Mouse (Mus musculus): Measurements from ENCODE around the gene Rhcg. TPM values are rescaled to one million over a fixed set of nuclear protein-coding genes. Genes with fewer than 3 reads are reported as not detected.

The Rhcg gene
- polyA plus RNA-seq, 1 experiment from 2014 or later = not detected

DNA sequence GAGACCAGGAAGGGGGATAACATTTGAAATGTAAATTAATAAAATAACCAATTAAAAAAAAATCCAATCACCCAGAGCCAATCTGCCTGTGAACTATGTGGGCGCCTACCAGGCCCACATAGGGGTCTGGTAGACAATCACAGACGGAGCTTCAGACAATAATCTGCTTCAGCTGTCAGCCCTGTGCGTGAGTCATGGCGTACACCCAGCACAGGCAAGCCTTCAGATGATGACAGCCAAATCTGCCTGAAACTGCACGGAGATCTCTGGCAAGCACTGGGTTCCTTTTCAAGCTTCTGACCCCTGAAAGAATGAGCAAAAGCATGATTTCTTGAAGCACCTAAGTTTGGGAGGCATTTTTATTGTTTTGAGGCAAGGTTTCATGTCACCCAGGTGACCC is 8.7 kb upstream of the Rhcg start:
- Histone ChIP-seq H3K4me3 (no peak overlapping the region), H3K9me3 (replicated peaks) (no peaks in the 10 kb centered on the region), H3K27ac (no peak overlapping the region), H3K9ac (no peak overlapping the region), H3K27me3 (replicated peaks) (peaks cover 5% of the 10 kb centered on the region; the same call in 1 of the 2 replicates), H3K4me1 (no peaks in the 10 kb centered on the region), H3K36me3 (no peaks in the 10 kb centered on the region), H3K4me2 (no peak overlapping the region)
- ATAC-seq = no peak
- 72% methylated on average over 5 of the region's 5 CpGs for WGBS (ENCODE audit: insufficient replicate concordance)

DNA sequence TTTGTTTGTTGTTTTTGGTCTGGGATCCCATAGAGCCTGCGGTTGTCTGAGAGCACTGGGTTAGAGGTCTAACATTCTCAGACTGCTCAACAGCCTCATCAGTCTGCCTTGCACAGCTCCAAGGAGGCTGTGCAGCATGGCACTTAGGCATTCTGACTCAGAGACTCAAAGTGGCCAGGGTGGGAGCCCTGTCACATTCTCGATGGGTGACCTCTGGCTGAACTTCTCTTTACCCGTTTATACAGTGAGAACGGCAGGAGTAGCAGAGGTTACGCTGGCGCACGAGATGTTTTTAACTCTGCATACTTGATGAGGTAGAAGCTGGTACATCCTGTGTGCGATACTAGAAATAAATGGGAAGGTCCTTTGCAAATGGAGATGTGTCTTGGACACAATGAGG is 5.6 kb upstream of the Rhcg start:
- no peak overlapping the region for H3K4me3 ChIP-seq
- WGBS (ENCODE audit: insufficient replicate concordance) = 60% methylated on average over 8 of the region's 8 CpGs
- no peaks in the 10 kb centered on the region for H3K9me3 ChIP-seq (replicated peaks)
- H3K9ac ChIP-seq = no peak overlapping the region
- no peaks in the 10 kb centered on the region for H3K4me1 ChIP-seq
- H3K27me3 ChIP-seq (replicated peaks) = peaks cover 21% of the 10 kb centered on the region
- H3K4me2 ChIP-seq = no peak overlapping the region
- no peak for ATAC-seq
- no peaks in the 10 kb centered on the region for H3K36me3 ChIP-seq
- no peak overlapping the region for H3K27ac ChIP-seq

DNA sequence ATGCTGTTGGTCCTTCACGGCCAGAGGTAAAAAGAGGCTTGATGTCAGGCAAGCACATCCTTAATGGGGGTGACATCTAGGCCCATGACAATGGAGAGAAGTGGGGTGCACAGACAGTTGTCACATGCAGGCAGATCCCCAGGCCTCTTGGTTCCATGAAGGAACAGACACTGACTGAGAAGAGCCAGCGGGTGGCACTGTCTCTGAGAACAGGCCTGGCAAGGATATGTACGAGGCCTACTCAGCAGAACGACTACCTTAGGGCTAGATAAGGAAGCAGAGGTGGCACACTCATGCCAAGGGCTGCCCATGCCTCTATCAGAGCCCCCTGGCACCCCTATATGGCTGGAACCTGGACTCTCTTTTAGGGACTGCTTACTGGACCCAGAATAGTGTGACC is 2.0 kb upstream of the Rhcg start:
- no peak overlapping the region for H3K9ac ChIP-seq

DNA sequence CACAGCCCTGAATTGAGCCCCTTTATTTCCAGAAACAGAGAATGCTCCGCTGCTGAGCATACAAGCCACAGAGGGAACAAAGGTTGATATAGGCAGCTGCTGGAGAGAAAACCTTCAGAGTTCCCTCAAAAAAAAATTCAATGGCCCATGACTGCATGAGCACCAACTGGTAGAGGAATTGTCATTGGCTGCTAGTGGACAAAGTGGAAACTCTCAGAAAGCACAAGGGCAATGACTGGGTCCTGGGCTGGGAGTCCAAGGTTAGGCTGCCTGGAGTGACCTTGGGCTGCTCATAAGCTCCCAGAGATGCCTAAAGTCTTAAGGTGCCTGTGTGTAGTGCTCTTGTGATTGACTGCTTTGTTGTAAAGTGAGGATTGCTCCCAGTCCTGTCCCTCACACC is 1.5 kb downstream of the Rhcg start:
- no peak for ATAC-seq
- Histone ChIP-seq H3K36me3 (no peaks in the 10 kb centered on the region), H3K4me2 (no peak overlapping the region), H3K4me1 (no peaks in the 10 kb centered on the region), H3K27ac (no peak overlapping the region), H3K9ac (no peak overlapping the region), H3K9me3 (replicated peaks) (no peaks in the 10 kb centered on the region), H3K4me3 (no peak overlapping the region), H3K27me3 (replicated peaks) (peaks cover 84% of the 10 kb centered on the region)
- WGBS (ENCODE audit: insufficient replicate concordance) = 46% methylated on average over 1 of the region's 1 CpGs

More for the DNA sequence above, 2.0 kb upstream of the Rhcg start:
- Histone ChIP-seq H3K4me3 (no peak overlapping the region), H3K27me3 (replicated peaks) (peaks cover 57% of the 10 kb centered on the region), H3K4me1 (no peaks in the 10 kb centered on the region), H3K9me3 (replicated peaks) (no peaks in the 10 kb centered on the region), H3K36me3 (no peaks in the 10 kb centered on the region), H3K4me2 (no peak overlapping the region), H3K27ac (no peak overlapping the region)
- 53% methylated on average over 4 of the region's 4 CpGs for WGBS (ENCODE audit: insufficient replicate concordance)
- no peak for ATAC-seq

DNA sequence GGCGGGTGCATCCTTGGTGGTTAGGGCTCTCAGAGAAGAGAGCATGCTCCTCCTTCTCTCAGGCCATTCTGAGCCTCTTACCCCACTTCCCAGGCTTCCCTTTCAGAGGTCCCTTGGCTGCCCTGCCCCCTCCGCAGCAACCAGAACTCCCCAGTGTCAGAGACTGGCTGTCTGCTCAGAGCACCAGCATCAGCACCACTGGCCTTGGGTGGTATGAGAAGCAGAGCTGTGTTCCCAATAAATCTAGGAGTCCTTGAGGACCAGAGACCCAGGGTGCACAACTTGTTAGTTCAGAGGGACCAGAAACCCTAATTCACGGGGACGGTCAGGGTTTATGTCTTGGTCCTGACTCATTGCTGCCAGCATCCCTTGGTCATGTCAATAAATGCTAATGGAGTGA is 2.4 kb downstream of the Rhcg start:
- Histone ChIP-seq H3K9ac (no peak overlapping the region), H3K4me2 (no peak overlapping the region), H3K4me1 (no peaks in the 10 kb centered on the region), H3K36me3 (no peaks in the 10 kb centered on the region), H3K27me3 (replicated peaks) (peaks cover 93% of the 10 kb centered on the region), H3K27ac (no peak overlapping the region), H3K4me3 (no peak overlapping the region), H3K9me3 (replicated peaks) (no peaks in the 10 kb centered on the region)
- ATAC-seq = no peak
- 43% methylated on average over 4 of the region's 4 CpGs for WGBS (ENCODE audit: insufficient replicate concordance)

DNA sequence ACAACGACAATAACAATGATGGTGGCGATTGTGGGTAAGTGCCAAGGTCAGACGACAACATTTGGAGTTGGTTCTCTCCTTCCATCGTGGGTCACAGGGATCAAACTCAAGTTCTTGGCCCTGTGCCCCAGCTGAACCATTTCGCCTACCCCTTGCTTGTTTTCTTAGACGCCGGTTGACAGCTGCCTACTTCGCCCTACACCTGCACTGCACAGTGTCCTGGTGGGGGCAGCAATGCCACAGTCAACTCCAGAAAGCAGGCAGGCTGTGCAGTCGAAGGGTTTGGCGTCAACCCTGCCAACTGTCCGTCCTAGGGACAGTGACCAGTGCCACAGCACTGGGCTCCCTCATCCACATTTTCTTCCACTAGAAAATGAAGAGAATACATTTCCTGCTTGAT is 4.1 kb downstream of the Rhcg start:
- Histone ChIP-seq H3K27me3 (replicated peaks) (peaks cover 85% of the 10 kb centered on the region), H3K4me2 (no peak overlapping the region), H3K4me3 (no peak overlapping the region), H3K4me1 (no peaks in the 10 kb centered on the region), H3K9me3 (replicated peaks) (no peaks in the 10 kb centered on the region), H3K36me3 (no peaks in the 10 kb centered on the region), H3K27ac (no peak overlapping the region), H3K9ac (no peak overlapping the region)
- no peak for ATAC-seq
- WGBS (ENCODE audit: insufficient replicate concordance) = 50% methylated on average over 11 of the region's 11 CpGs

DNA sequence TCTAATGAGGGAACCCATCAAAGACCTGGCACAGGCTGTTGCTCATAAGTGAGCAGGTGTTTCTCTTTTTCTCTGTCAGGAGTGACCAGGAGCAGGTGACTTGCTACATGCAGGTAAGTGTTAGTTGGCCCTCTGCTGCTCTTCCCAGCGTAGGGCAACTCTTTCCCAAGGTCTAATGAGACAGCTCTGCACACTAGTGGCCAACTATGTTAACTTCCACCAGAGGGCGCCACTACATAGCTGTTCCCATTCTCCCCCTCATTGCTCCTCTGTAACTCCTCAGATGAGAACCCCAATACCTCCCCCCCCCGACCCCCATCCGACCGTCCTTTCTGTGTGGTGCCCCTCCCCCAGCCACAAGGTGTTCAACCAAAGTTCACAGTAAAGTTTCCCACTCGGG is 4.7 kb downstream of the Rhcg start:
- 9% methylated on average over 6 of the region's 6 CpGs for WGBS (ENCODE audit: insufficient replicate concordance)
- ATAC-seq = no peak
- Histone ChIP-seq H3K4me1 (peaks cover under 1% of the 10 kb centered on the region; the same call in 1 of the 2 replicates), H3K9ac (no peak overlapping the region), H3K9me3 (replicated peaks) (no peaks in the 10 kb centered on the region), H3K36me3 (no peaks in the 10 kb centered on the region), H3K4me3 (no peak overlapping the region), H3K27ac (no peak overlapping the region), H3K27me3 (replicated peaks) (peaks cover 85% of the 10 kb centered on the region), H3K4me2 (no peak overlapping the region)

DNA sequence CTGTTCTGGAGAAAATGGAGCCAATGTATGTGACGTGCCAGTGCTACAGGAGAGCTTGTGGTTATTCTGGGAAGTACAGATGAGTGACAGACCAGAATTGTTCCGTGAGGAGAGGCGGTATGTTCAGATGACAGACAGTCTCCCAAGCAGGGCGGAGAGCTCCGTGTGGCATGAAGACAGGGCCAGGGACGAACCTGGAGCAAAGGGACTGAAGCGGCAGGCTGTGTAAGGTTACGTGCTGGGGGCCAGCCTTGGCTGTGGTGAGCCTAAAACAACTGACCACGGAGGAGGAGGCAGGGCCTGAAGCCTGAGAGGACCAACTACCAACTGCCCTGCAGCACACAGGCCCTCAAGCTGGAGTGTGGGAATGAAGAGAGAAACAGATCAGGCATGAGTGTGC is 5.6 kb downstream of the Rhcg start:
- WGBS (ENCODE audit: insufficient replicate concordance) = 64% methylated on average over 9 of the region's 9 CpGs
- no peak for ATAC-seq

DNA sequence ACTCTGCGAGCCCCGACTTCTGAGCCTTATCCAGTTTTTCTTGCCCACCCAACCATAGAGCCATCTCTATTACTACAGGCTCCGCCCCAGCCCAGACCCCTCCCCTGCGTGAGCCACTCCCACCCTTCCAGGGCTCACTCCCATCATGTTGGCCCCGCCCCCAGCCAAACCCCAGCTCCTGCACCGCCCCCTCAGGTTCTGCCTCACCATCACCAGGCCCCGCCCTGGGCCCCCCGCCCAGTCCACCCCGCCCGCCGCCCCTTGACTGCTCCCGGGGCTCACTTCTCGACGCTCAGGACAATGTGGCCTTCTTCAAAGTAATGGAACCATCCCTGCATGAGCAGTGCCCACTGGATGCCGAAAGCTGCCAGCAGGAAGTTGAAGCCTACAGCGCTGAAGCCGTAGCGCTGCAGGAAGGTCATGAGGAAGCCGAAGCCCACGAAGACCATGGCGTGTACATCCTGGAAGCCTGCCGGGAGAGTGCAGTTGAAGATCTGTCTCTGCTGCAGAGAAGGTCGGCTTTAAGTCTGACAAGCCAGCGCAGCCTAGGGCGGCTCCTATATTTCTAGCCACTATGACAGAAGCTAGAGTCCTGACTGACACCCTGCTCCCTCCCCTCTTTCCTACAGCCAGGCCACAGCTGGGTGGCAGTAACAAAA is 10.1 kb downstream of the Rhcg start:
- Histone ChIP-seq H3K9ac (0 out of 2 replicates have a peak overlapping the region, but pooled peaks have one; percentile 12), H3K36me3 (no peaks in the 10 kb centered on the region), H3K4me2 (peak overlapping the region; percentile 60), H3K27me3 (replicated peaks) (peaks cover 81% of the 10 kb centered on the region), H3K27ac (no peak overlapping the region), H3K9me3 (replicated peaks) (no peaks in the 10 kb centered on the region), H3K4me3 (peak overlapping the region; percentile 27), H3K4me1 (peaks cover 8% of the 10 kb centered on the region)
- ATAC-seq = 0 out of 2 replicates have a peak, but pooled peaks have one; percentile 44
- WGBS (ENCODE audit: insufficient replicate concordance) = 2% methylated on average over 25 of the region's 25 CpGs

More for the DNA sequence above, 5.6 kb downstream of the Rhcg start:
- no peaks in the 10 kb centered on the region for H3K36me3 ChIP-seq
- peaks cover 85% of the 10 kb centered on the region for H3K27me3 ChIP-seq (replicated peaks)
- H3K4me3 ChIP-seq = no peak overlapping the region
- peaks cover 8% of the 10 kb centered on the region for H3K4me1 ChIP-seq
- H3K4me2 ChIP-seq = no peak overlapping the region
- H3K27ac ChIP-seq = no peak overlapping the region
- H3K9me3 ChIP-seq (replicated peaks) = no peaks in the 10 kb centered on the region
- no peak overlapping the region for H3K9ac ChIP-seq

DNA sequence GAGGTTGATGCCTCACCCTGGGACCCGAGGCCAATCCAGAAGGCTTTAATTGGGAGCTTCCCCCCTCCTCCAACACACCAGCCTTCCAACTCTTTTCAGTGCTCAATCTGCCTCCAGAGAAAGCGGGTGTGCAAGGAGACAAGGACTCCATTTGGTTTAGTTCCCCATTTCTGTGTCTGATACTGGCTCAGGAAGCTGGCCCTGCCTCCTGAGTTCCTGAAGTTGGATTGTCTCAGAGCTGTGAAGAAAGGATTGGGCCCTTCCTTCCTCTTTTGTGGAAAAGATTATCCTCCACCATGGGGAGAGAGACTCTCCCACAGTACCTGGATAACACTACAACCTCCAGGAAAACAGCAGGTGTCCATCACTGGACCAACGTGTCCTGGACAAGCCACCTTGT is 10.7 kb downstream of the Rhcg start:
- Histone ChIP-seq H3K9ac (no peak overlapping the region), H3K9me3 (replicated peaks) (no peaks in the 10 kb centered on the region), H3K27ac (no peak overlapping the region), H3K4me2 (peak overlapping the region; percentile 60), H3K27me3 (replicated peaks) (peaks cover 82% of the 10 kb centered on the region), H3K4me3 (no peak overlapping the region), H3K36me3 (no peaks in the 10 kb centered on the region), H3K4me1 (peaks cover 8% of the 10 kb centered on the region)
- no peak for ATAC-seq
- WGBS (ENCODE audit: insufficient replicate concordance) = 9% methylated on average over 3 of the region's 3 CpGs

DNA sequence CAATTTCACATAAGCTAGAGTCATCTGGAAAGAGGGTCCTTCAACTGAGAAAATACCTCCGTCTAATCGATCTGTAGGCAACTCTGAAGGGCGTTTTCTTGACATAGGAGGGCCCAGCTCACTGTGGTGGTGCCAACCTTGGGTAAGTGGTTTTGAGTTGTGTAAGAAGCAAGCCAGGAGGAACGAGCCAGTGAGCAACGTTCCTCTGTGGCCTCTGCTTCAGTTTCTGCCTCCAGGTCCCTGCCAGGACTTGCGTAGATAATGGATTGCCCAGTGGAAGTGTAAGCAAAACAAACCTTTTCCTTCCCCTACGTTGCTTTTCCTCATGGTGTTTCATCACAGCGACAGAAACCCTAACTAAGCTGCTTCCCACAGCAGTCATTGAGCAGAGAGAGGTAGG is 15.5 kb downstream of the Rhcg start:
- H3K27me3 ChIP-seq (replicated peaks) = peaks cover 96% of the 10 kb centered on the region
- H3K4me3 ChIP-seq = no peak overlapping the region
- no peak overlapping the region for H3K27ac ChIP-seq
- no peaks in the 10 kb centered on the region for H3K9me3 ChIP-seq (replicated peaks)
- H3K9ac ChIP-seq = no peak overlapping the region
- ATAC-seq = no peak
- H3K4me1 ChIP-seq = no peaks in the 10 kb centered on the region
- no peaks in the 10 kb centered on the region for H3K36me3 ChIP-seq
- 43% methylated on average over 8 of the region's 8 CpGs for WGBS (ENCODE audit: insufficient replicate concordance)
- H3K4me2 ChIP-seq = no peak overlapping the region

DNA sequence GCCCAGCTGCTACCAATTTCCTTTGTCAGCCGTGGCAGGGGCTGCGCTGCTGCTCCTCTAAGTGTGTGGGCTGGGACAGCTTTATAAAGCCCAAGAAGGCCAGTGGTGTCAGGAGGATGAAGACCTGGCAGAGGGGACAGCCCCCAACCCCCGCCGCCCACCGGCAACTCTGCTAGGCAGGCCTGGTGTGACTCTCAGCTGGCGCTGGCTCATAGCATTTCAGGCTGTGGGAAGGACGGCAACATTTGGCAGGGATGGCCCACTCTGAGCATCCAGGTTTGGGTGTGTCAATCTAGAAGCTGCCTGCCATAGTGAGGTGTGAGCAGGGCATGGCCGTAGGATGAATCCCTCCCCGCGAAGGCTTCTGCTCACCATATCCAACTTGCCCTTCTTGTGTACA is 17.3 kb downstream of the Rhcg start:
- Histone ChIP-seq H3K27ac (no peak overlapping the region), H3K9ac (no peak overlapping the region), H3K4me2 (no peak overlapping the region), H3K4me1 (no peaks in the 10 kb centered on the region), H3K36me3 (no peaks in the 10 kb centered on the region), H3K9me3 (replicated peaks) (no peaks in the 10 kb centered on the region), H3K27me3 (replicated peaks) (peaks cover 99% of the 10 kb centered on the region), H3K4me3 (no peak overlapping the region)
- 73% methylated on average over 10 of the region's 10 CpGs for WGBS (ENCODE audit: insufficient replicate concordance)
- ATAC-seq = no peak

DNA sequence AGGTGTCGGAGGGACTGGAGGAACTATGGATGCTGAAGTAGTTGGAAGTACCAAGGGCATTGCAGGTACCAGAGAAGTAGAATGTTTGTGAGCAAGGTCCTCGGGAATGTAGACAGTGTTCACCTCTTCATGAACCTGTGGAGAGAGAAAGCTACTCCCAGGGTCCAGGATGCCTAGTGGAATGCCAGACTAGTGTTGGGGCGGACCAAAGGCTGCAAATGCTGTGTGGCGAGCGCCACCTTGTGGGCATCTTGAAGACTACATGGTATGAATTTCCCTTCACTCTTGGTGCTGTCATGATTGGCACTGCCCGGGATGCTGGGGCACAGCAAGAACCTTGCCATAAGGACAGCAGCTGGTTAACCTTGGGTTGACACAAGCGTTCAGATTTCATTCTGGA is 22.6 kb downstream of the Rhcg start:
- no peaks in the 10 kb centered on the region for H3K36me3 ChIP-seq
- peaks cover 100% of the 10 kb centered on the region for H3K27me3 ChIP-seq (replicated peaks)
- H3K4me3 ChIP-seq = no peak overlapping the region
- 11% methylated on average over 7 of the region's 7 CpGs for WGBS (ENCODE audit: insufficient replicate concordance)
- no peaks in the 10 kb centered on the region for H3K9me3 ChIP-seq (replicated peaks)
- no peak overlapping the region for H3K4me2 ChIP-seq
- H3K9ac ChIP-seq = no peak overlapping the region
- H3K4me1 ChIP-seq = 0 out of 2 replicates have a peak, but pooled peaks cover 6% of the 10 kb centered on the region
- no peak for ATAC-seq
- no peak overlapping the region for H3K27ac ChIP-seq

All from liver, embryonic 12.5 days (tissue).